ENCODE assay signal across 24 mouse cellular contexts in genomic region chr3:148558592-148559157, GRCm38 (mm10).
DNase-seq lines count a peak whose midpoint lies in the region; ATAC-seq and TF ChIP-seq lines count a peak whose summit lies in the region.
"Had no signal": no experiment of that assay in that cellular context is flagged by ENCODE, and none has a peak within 500 bp of the region (broad histone marks: within the 10 kb centered on the region; RNA-seq: fewer than 3 reads in every experiment).

No protein-coding gene starts in this region.

- H3K27ac ChIP-seq in hindbrain, embryonic 12.5 days: no peak overlapping the region
- H3K27ac ChIP-seq: embryonic facial prominence, embryonic 15.5 days; forebrain, embryonic 13.5 days; gastrocnemius, adult 2 months; heart, embryonic 10.5 days; hindbrain, embryonic 14.5 days had no signal

- no peaks in the 10 kb centered on the region for H3K27me3 ChIP-seq in hindbrain, embryonic 12.5 days
- H3K27me3 ChIP-seq: embryonic facial prominence, embryonic 15.5 days had no signal

- H3K9ac ChIP-seq in hindbrain, embryonic 12.5 days: no peak overlapping the region
- H3K9ac ChIP-seq: embryonic facial prominence, embryonic 15.5 days; forebrain, embryonic 13.5 days; hindbrain, embryonic 14.5 days had no signal

- WGBS in hindbrain, embryonic 12.5 days: 78% methylated on average over 5 of the region's 5 CpGs

- no peak for TF ChIP-seq CTCF in brain, embryonic 14.5 days (IDR thresholded peaks at IDR 0.05; ENCODE audit: borderline replicate concordance, extremely low read depth, insufficient read depth, insufficient read length)

- no peaks in the 10 kb centered on the region for H3K36me3 ChIP-seq in hindbrain, embryonic 12.5 days
- H3K36me3 ChIP-seq: embryonic facial prominence, embryonic 15.5 days; G1E; heart, embryonic 10.5 days had no signal

- no peak for ATAC-seq in hindbrain, embryonic 12.5 days (ENCODE audit: low FRiP score)
- ATAC-seq: CD4-positive, CD25-positive, alpha-beta regulatory T cell, adult 4 months had no signal

- H3K4me2 ChIP-seq in hindbrain, embryonic 12.5 days (replicated peaks): no peak overlapping the region
- H3K4me2 ChIP-seq: embryonic facial prominence, embryonic 15.5 days; forebrain, embryonic 13.5 days; hindbrain, embryonic 14.5 days had no signal

- no peak overlapping the region for H3K4me3 ChIP-seq in hindbrain, embryonic 12.5 days
- H3K4me3 ChIP-seq: embryonic facial prominence, embryonic 15.5 days; erythroblast, embryonic 14.5 days; forebrain, embryonic 13.5 days; gastrocnemius, adult 2 months; heart, embryonic 10.5 days had no signal

- H3K4me1 ChIP-seq in hindbrain, embryonic 12.5 days: no peaks in the 10 kb centered on the region
- H3K4me1 ChIP-seq: embryonic facial prominence, embryonic 15.5 days; heart, embryonic 10.5 days had no signal

- intact Hi-C loops in heart, postnatal 25 days (cut with DNase I): no loop called here

- DNase-seq in heart, adult 11 months: peak; percentile 82
- no peak for DNase-seq in heart, postnatal 25 days (ENCODE audit: low spot score)
- peak; percentile 64 for DNase-seq in kidney, adult 9 months
- no peak for DNase-seq in kidney, adult 18-20 months
- peak; percentile 5 for DNase-seq in brain, embryonic 14.5 days (ENCODE audit: low read depth)
- DNase-seq in kidney, postnatal 10 days: peak; percentile 11
- no peak for DNase-seq in left cerebral cortex, adult 8-10 months (ENCODE audit: low spot score in 2 of 2)
- DNase-seq: adrenal gland, postnatal 10 days; B cell, adult 2 months; cerebellum, adult 2 months; cerebellum, postnatal 10 days; embryo, embryonic 11 days; gastrocnemius, adult 2 months; gastrocnemius, postnatal 25 days; heart, adult 18-20 months; heart, postnatal 10 days had no signal

- no peaks in the 10 kb centered on the region for H3K9me3 ChIP-seq in hindbrain, embryonic 12.5 days (replicated peaks)
- H3K9me3 ChIP-seq: embryonic facial prominence, embryonic 15.5 days; forebrain, embryonic 13.5 days; heart, embryonic 10.5 days had no signal

- TF ChIP-seq POLR2A in brain, embryonic 14.5 days (IDR thresholded peaks at IDR 0.05; ENCODE audit: borderline replicate concordance, extremely low read depth, insufficient read depth, insufficient read length, poor library complexity, severe bottlenecking): no peak

Comparison
In these comparisons a context has a peak if more than half of its experiments do, and no peak if none do; other contexts are left out.
1. DNase-seq: peak in heart, adult 11 months (single experiment), kidney, adult 9 months (single experiment), brain, embryonic 14.5 days (single experiment) and kidney, postnatal 10 days (single experiment); none in heart, postnatal 25 days (single experiment), kidney, adult 18-20 months (single experiment) and left cerebral cortex, adult 8-10 months (0 of 2).